Mouse (Mus musculus): ENCODE measurements around the gene Pdk1. TPM values are rescaled to one million over a fixed set of nuclear protein-coding genes. Genes with fewer than 3 reads are reported as not detected.

Pdk1 gene
- polyA plus RNA-seq, 1 experiment from 2014 or later = 35.4 TPM

DNA sequence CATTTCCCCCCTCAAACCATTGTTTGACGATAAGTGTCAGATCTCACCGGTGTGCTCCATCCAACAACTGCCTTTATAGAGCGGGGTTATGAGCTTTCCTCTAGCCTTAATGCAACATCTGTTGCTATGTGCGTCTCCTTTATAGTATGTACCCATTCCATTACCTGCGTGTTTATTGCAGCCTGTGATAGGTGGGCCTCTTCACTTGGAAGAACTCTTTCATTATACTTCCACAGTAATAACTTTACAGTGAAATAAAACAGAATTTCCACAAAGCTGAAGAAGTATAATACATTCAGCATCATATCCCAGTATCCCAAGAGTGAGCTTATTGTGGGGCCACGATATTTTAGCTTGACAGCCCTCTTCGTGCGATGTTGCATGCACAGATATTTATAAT lies 37.5 kb upstream of the Pdk1 start:
- DNase-seq (ENCODE audit: low spot score) = no peak
- no peak for TF ChIP-seq CTCF (IDR thresholded peaks at IDR 0.05; ENCODE audit: low read depth)
- Histone ChIP-seq H3K9ac (ENCODE audit: low read length) (no peak overlapping the region), H3K27ac (replicated peaks) (no peak overlapping the region), H3K9me3 (ENCODE audit: control insufficient read depth, low read length) (no peaks in the 10 kb centered on the region), H3K27me3 (ENCODE audit: control insufficient read depth, insufficient read depth, low read length) (no peaks in the 10 kb centered on the region), H3K4me1 (replicated peaks; ENCODE audit: control insufficient read depth, insufficient read depth) (no peaks in the 10 kb centered on the region), H3K4me3 (ENCODE audit: low read depth, low read length) (no peak overlapping the region), H3K36me3 (ENCODE audit: control insufficient read depth, insufficient read depth, low read length) (no peaks in the 10 kb centered on the region; the same call in 1 of the 2 replicates), H3K4me2 (replicated peaks; ENCODE audit: low read depth) (no peak overlapping the region)
- 86% methylated on average over 8 of the region's 8 CpGs for WGBS
- ATAC-seq (ENCODE audit: low FRiP score, low TSS enrichment) = no peak

DNA sequence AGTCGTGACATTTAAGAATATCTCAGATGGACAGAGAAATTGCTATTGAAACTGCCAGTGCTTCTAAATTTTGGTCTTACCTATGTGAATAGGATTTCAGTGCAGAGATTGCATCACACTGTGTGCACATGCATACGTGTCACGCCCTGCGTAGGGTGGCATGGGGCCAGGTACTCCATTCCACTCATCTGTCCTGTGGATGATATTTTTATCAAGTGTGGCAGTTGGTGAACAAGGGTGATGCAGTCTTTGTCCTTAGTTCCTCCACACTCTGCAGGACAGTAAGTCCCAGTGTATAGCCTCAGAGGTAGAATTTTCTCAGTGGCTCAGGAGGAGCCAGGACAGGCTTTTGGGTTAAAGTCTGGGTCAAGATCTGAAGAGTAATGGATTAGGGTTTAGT lies 36.8 kb upstream of the Pdk1 start:
- Histone ChIP-seq H3K4me3 (ENCODE audit: low read depth, low read length) (no peak overlapping the region), H3K36me3 (ENCODE audit: control insufficient read depth, insufficient read depth, low read length) (no peaks in the 10 kb centered on the region; the same call in 1 of the 2 replicates), H3K4me2 (replicated peaks; ENCODE audit: low read depth) (no peak overlapping the region), H3K27ac (replicated peaks) (no peak overlapping the region), H3K9ac (ENCODE audit: low read length) (no peak overlapping the region), H3K4me1 (replicated peaks; ENCODE audit: control insufficient read depth, insufficient read depth) (no peaks in the 10 kb centered on the region), H3K9me3 (ENCODE audit: control insufficient read depth, low read length) (no peaks in the 10 kb centered on the region), H3K27me3 (ENCODE audit: control insufficient read depth, insufficient read depth, low read length) (no peaks in the 10 kb centered on the region)
- DNase-seq (ENCODE audit: low spot score) = no peak
- no peak for ATAC-seq (ENCODE audit: low FRiP score, low TSS enrichment)
- 76% methylated on average over 4 of the region's 4 CpGs for WGBS
- no peak for TF ChIP-seq CTCF (IDR thresholded peaks at IDR 0.05; ENCODE audit: low read depth)
- no peak for TF ChIP-seq EP300 (optimal IDR thresholded peaks at IDR 0.05)

DNA sequence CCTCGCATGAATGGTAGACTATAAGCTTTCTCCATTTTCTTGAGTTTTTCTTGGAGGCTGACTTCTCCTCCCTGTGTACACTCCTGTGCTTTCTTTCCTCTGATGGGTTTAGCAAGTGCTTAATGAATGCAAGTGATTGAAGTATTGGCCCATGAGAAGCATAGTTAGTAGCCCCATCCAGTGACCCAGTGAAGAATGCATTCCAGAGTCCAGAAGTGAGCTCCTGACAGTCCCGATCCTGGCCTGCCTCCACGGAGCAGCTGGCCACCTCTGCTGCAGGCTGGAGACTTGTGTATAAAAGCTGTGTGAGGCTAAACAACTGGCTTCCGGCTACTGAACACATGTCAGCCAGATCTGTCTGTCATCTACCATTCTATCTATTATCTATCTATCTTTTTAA lies 35.8 kb upstream of the Pdk1 start:
- ATAC-seq (ENCODE audit: low FRiP score, low TSS enrichment) = no peak

DNA sequence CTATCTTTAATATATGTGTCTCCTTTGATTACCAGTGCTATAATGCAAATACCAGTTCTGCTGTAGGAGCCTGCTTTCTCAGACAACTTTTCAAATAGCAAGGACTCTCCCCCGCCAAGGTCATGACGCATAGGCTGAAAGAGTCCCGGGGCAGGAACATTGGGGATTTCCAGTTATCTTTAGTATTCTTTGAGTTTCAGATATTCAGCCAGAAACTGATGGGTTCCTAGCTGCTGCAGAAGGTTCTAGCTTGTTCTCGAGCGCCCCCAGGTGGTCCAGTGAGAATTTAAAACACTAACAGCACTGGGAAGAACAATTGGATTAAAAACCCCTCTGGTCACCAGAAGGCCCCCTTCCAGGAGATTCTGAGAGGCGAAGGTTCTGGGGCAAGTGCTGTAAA lies 35.2 kb upstream of the Pdk1 start:
- Histone ChIP-seq H3K36me3 (ENCODE audit: control insufficient read depth, insufficient read depth, low read length) (no peaks in the 10 kb centered on the region; the same call in 1 of the 2 replicates), H3K27ac (replicated peaks) (no peak overlapping the region), H3K9me3 (ENCODE audit: control insufficient read depth, low read length) (no peaks in the 10 kb centered on the region), H3K4me1 (replicated peaks; ENCODE audit: control insufficient read depth, insufficient read depth) (no peaks in the 10 kb centered on the region), H3K4me2 (replicated peaks; ENCODE audit: low read depth) (no peak overlapping the region), H3K4me3 (ENCODE audit: low read depth, low read length) (no peak overlapping the region), H3K9ac (ENCODE audit: low read length) (no peak overlapping the region), H3K27me3 (ENCODE audit: control insufficient read depth, insufficient read depth, low read length) (no peaks in the 10 kb centered on the region)
- DNase-seq (ENCODE audit: low spot score) (peak; percentile 76), ATAC-seq (ENCODE audit: low FRiP score, low TSS enrichment) (no peak)
- WGBS = 25% methylated on average over 6 of the region's 6 CpGs
- no peak for TF ChIP-seq EP300 (optimal IDR thresholded peaks at IDR 0.05)
- peak; percentile 77 for TF ChIP-seq CTCF (IDR thresholded peaks at IDR 0.05; ENCODE audit: low read depth)

More for the DNA sequence above, 35.8 kb upstream of the Pdk1 start:
- WGBS = 49% methylated on average over 4 of the region's 4 CpGs
- H3K36me3 ChIP-seq (ENCODE audit: control insufficient read depth, insufficient read depth, low read length) = no peaks in the 10 kb centered on the region; the same call in 1 of the 2 replicates
- H3K9ac ChIP-seq (ENCODE audit: low read length) = no peak overlapping the region
- DNase-seq (ENCODE audit: low spot score) = no peak
- H3K4me1 ChIP-seq (replicated peaks; ENCODE audit: control insufficient read depth, insufficient read depth) = no peaks in the 10 kb centered on the region
- no peaks in the 10 kb centered on the region for H3K27me3 ChIP-seq (ENCODE audit: control insufficient read depth, insufficient read depth, low read length)
- TF ChIP-seq CTCF (IDR thresholded peaks at IDR 0.05; ENCODE audit: low read depth) (no peak), EP300 (optimal IDR thresholded peaks at IDR 0.05) (no peak)
- H3K4me3 ChIP-seq (ENCODE audit: low read depth, low read length) = no peak overlapping the region
- H3K4me2 ChIP-seq (replicated peaks; ENCODE audit: low read depth) = no peak overlapping the region
- H3K9me3 ChIP-seq (ENCODE audit: control insufficient read depth, low read length) = no peaks in the 10 kb centered on the region
- no peak overlapping the region for H3K27ac ChIP-seq (replicated peaks)

DNA sequence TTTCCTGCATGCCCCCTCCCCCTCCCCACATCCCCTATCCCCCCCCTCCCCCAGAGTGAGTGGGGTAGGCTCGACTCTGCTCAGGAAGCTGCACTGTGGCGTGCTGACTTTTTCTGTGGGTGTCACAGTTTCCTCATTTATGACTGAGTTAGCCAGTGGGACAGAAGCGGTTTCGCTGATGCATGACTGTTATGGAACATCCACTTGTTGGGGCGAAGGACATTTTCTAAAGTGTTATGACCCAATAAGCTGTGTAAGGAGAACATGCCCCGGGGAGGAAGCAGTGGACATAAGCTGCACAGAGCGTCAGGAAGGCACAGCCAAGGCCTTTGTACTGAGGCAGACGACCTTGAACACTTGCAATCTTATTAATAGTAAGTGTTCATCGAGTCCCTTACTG lies 29.7 kb upstream of the Pdk1 start:
- no peak for DNase-seq (ENCODE audit: low spot score)
- Histone ChIP-seq H3K27ac (replicated peaks) (no peak overlapping the region), H3K9ac (ENCODE audit: low read length) (no peak overlapping the region), H3K27me3 (ENCODE audit: control insufficient read depth, insufficient read depth, low read length) (no peaks in the 10 kb centered on the region), H3K9me3 (ENCODE audit: control insufficient read depth, low read length) (no peaks in the 10 kb centered on the region), H3K4me1 (replicated peaks; ENCODE audit: control insufficient read depth, insufficient read depth) (no peaks in the 10 kb centered on the region), H3K4me2 (replicated peaks; ENCODE audit: low read depth) (no peak overlapping the region), H3K4me3 (ENCODE audit: low read depth, low read length) (no peak overlapping the region), H3K36me3 (ENCODE audit: control insufficient read depth, insufficient read depth, low read length) (peaks cover 9% of the 10 kb centered on the region; the same call in 1 of the 2 replicates)
- WGBS = 77% methylated on average over 9 of the region's 9 CpGs
- no peak for ATAC-seq (ENCODE audit: low FRiP score, low TSS enrichment)
- TF ChIP-seq EP300 (optimal IDR thresholded peaks at IDR 0.05) (no peak), CTCF (IDR thresholded peaks at IDR 0.05; ENCODE audit: low read depth) (no peak)

DNA sequence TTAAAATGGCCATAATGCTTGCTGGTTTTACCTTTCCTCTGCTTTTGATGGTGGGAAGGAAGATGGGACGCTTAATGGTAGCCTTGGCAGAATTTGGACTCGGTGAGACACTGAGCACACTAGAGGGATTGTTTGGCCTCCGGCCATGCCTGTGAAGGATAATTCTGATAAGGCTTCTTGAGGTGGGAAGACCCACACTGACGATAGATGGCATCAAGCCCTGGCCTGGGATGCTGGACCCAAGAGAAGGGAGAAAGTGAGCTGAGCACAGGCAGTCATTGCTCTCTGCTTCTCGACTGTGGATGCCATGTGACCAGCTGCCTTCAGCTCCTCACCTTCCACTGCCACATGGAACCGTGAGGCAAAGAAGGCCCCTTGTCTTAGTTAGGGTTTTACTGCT lies 28.1 kb upstream of the Pdk1 start:
- H3K27ac ChIP-seq (replicated peaks) = no peak overlapping the region
- H3K4me2 ChIP-seq (replicated peaks; ENCODE audit: low read depth) = no peak overlapping the region
- no peak overlapping the region for H3K9ac ChIP-seq (ENCODE audit: low read length)
- TF ChIP-seq EP300 (optimal IDR thresholded peaks at IDR 0.05) (no peak), CTCF (IDR thresholded peaks at IDR 0.05; ENCODE audit: low read depth) (no peak)
- peaks cover 9% of the 10 kb centered on the region; the same call in 1 of the 2 replicates for H3K36me3 ChIP-seq (ENCODE audit: control insufficient read depth, insufficient read depth, low read length)
- H3K9me3 ChIP-seq (ENCODE audit: control insufficient read depth, low read length) = no peaks in the 10 kb centered on the region
- DNase-seq (ENCODE audit: low spot score) = no peak
- H3K4me1 ChIP-seq (replicated peaks; ENCODE audit: control insufficient read depth, insufficient read depth) = no peaks in the 10 kb centered on the region
- ATAC-seq (ENCODE audit: low FRiP score, low TSS enrichment) = no peak
- no peak overlapping the region for H3K4me3 ChIP-seq (ENCODE audit: low read depth, low read length)
- 85% methylated on average over 6 of the region's 6 CpGs for WGBS
- no peaks in the 10 kb centered on the region for H3K27me3 ChIP-seq (ENCODE audit: control insufficient read depth, insufficient read depth, low read length)

All from stomach, postnatal 0 days (tissue).